24 mouse cellular contexts compared by ENCODE assay signal in genomic region chr17:86601901-86602300, GRCm38 (mm10).
DNase-seq lines count a peak whose midpoint lies in the region; ATAC-seq and TF ChIP-seq lines count a peak whose summit lies in the region.
"Had no signal": no experiment of that assay in that cellular context is flagged by ENCODE, and none has a peak within 500 bp of the region (broad histone marks: within the 10 kb centered on the region; RNA-seq: fewer than 3 reads in every experiment).

No protein-coding gene starts in this region.

- H3K4me2 ChIP-seq in heart, embryonic 11.5 days: no peak overlapping the region
- no peak overlapping the region for H3K4me2 ChIP-seq in kidney, postnatal 0 days (ENCODE audit: low read length)
- H3K4me2 ChIP-seq in kidney, embryonic 16.5 days (replicated peaks; ENCODE audit: low read depth, low read length): no peak overlapping the region
- no peak overlapping the region for H3K4me2 ChIP-seq in lung, embryonic 14.5 days
- H3K4me2 ChIP-seq in stomach, postnatal 0 days (replicated peaks; ENCODE audit: low read depth): no peak overlapping the region
- H3K4me2 ChIP-seq: limb, embryonic 15.5 days; midbrain, embryonic 13.5 days had no signal

- peaks cover 4% of the 10 kb centered on the region for H3K4me1 ChIP-seq in heart, embryonic 11.5 days (ENCODE audit: control insufficient read depth, insufficient read depth, low read length)
- H3K4me1 ChIP-seq in kidney, postnatal 0 days (replicated peaks; ENCODE audit: insufficient read depth, low read length): 0 out of 2 replicates have a peak, but pooled peaks cover 5% of the 10 kb centered on the region
- H3K4me1 ChIP-seq in kidney, embryonic 16.5 days (ENCODE audit: insufficient read depth, low read length): peaks cover 12% of the 10 kb centered on the region
- no peaks in the 10 kb centered on the region for H3K4me1 ChIP-seq in lung, embryonic 14.5 days (ENCODE audit: insufficient read depth)
- no peaks in the 10 kb centered on the region for H3K4me1 ChIP-seq in stomach, postnatal 0 days (replicated peaks; ENCODE audit: control insufficient read depth, insufficient read depth)
- H3K4me1 ChIP-seq: limb, embryonic 15.5 days had no signal

- H3K9ac ChIP-seq in heart, embryonic 11.5 days (ENCODE audit: low read depth, low read length): no peak overlapping the region
- H3K9ac ChIP-seq in kidney, postnatal 0 days (ENCODE audit: low read depth, low read length): no peak overlapping the region
- H3K9ac ChIP-seq in kidney, embryonic 16.5 days (replicated peaks; ENCODE audit: low read length): no peak overlapping the region
- H3K9ac ChIP-seq in lung, embryonic 14.5 days: no peak overlapping the region
- no peak overlapping the region for H3K9ac ChIP-seq in stomach, postnatal 0 days (ENCODE audit: low read length)
- H3K9ac ChIP-seq: limb, embryonic 15.5 days; midbrain, embryonic 13.5 days had no signal

- no peak overlapping the region for H3K27ac ChIP-seq in heart, embryonic 11.5 days (ENCODE audit: low read depth, low read length)
- H3K27ac ChIP-seq in kidney, postnatal 0 days: no peak overlapping the region
- no peak overlapping the region for H3K27ac ChIP-seq in kidney, embryonic 16.5 days (ENCODE audit: low read length)
- no peak overlapping the region for H3K27ac ChIP-seq in lung, embryonic 14.5 days (ENCODE audit: low read depth)
- no peak overlapping the region for H3K27ac ChIP-seq in stomach, postnatal 0 days (replicated peaks)
- H3K27ac ChIP-seq: forebrain, embryonic 10.5 days; hindbrain, embryonic 10.5 days; limb, embryonic 15.5 days; midbrain, embryonic 13.5 days had no signal

- no peak for ATAC-seq in heart, embryonic 11.5 days (replicated peaks; ENCODE audit: insufficient number of reproducible peaks, low FRiP score, low TSS enrichment)
- no peak for ATAC-seq in kidney, postnatal 0 days (replicated peaks; ENCODE audit: low FRiP score, low read depth)
- ATAC-seq in kidney, embryonic 16.5 days (ENCODE audit: low FRiP score, low TSS enrichment): no peak
- no peak for ATAC-seq in lung, embryonic 14.5 days (ENCODE audit: insufficient read depth)
- ATAC-seq in stomach, postnatal 0 days (ENCODE audit: low FRiP score, low TSS enrichment): no peak
- ATAC-seq: activated CD4-positive, CD25-positive, alpha-beta regulatory T cell, adult 4 months; CD4-positive, CD25-positive, alpha-beta regulatory T cell, adult 4 months; hindbrain, embryonic 16.5 days; midbrain, embryonic 13.5 days; Patski had no signal

- H3K9me3 ChIP-seq in heart, embryonic 11.5 days (replicated peaks; ENCODE audit: control insufficient read depth, low read length): no peaks in the 10 kb centered on the region
- H3K9me3 ChIP-seq in kidney, postnatal 0 days (replicated peaks; ENCODE audit: low read length): no peaks in the 10 kb centered on the region
- H3K9me3 ChIP-seq in kidney, embryonic 16.5 days (ENCODE audit: low read length): no peaks in the 10 kb centered on the region
- no peaks in the 10 kb centered on the region for H3K9me3 ChIP-seq in lung, embryonic 14.5 days (ENCODE audit: low read depth, low read length)
- H3K9me3 ChIP-seq in stomach, postnatal 0 days (ENCODE audit: control insufficient read depth, low read length): no peaks in the 10 kb centered on the region
- H3K9me3 ChIP-seq: forebrain, embryonic 10.5 days; hindbrain, embryonic 10.5 days; limb, embryonic 15.5 days; megakaryocyte, embryonic 14.5 days; midbrain, embryonic 13.5 days had no signal

- 74% methylated on average over 2 of the region's 2 CpGs for WGBS in heart, embryonic 11.5 days (ENCODE audit: insufficient replicate concordance)
- WGBS in kidney, postnatal 0 days: 89% methylated on average over 2 of the region's 2 CpGs
- WGBS in kidney, embryonic 16.5 days: 87% methylated on average over 2 of the region's 2 CpGs
- 91% methylated on average over 2 of the region's 2 CpGs for WGBS in lung, embryonic 14.5 days
- WGBS in stomach, postnatal 0 days: 81% methylated on average over 2 of the region's 2 CpGs

- DNase-seq in heart, adult 11 months: peak; percentile 88
- no peak for DNase-seq in kidney, postnatal 0 days (ENCODE audit: low spot score)
- no peak for DNase-seq in lung, embryonic 14.5 days
- DNase-seq in lung, postnatal 14 days: no peak
- no peak for DNase-seq in stomach, postnatal 0 days (ENCODE audit: low spot score)
- no peak for DNase-seq in spleen, adult 18-20 months
- DNase-seq: adrenal gland, adult 8-10 months; cerebellum, adult 18-20 months; cerebellum, postnatal 14 days; gastrocnemius, postnatal 25 days; left cerebral cortex, postnatal 4 days; right cerebral cortex, postnatal 14 days had no signal

- no peaks in the 10 kb centered on the region for H3K36me3 ChIP-seq in heart, embryonic 11.5 days (ENCODE audit: control insufficient read depth, insufficient read depth, low read length)
- no peaks in the 10 kb centered on the region for H3K36me3 ChIP-seq in kidney, postnatal 0 days (ENCODE audit: insufficient read depth, low read length)
- no peaks in the 10 kb centered on the region for H3K36me3 ChIP-seq in kidney, embryonic 16.5 days (ENCODE audit: insufficient read depth, low read length)
- no peaks in the 10 kb centered on the region for H3K36me3 ChIP-seq in lung, embryonic 14.5 days (ENCODE audit: insufficient read depth)
- H3K36me3 ChIP-seq in stomach, postnatal 0 days (ENCODE audit: control insufficient read depth, insufficient read depth, low read length): no peaks in the 10 kb centered on the region
- H3K36me3 ChIP-seq: forebrain, embryonic 10.5 days; G1E; hindbrain, embryonic 10.5 days; limb, embryonic 15.5 days; midbrain, embryonic 13.5 days had no signal

- TF ChIP-seq CTCF in kidney, postnatal 0 days (IDR thresholded peaks at IDR 0.05; ENCODE audit: low read depth): peak; percentile 27; the same call in 1 of the 2 replicates
- 0 out of 2 replicates have a peak, but pooled peaks have one; percentile 18 for TF ChIP-seq CTCF in lung, embryonic 14.5 days (IDR thresholded peaks at IDR 0.05; ENCODE audit: low read depth)
- TF ChIP-seq CTCF in stomach, postnatal 0 days (IDR thresholded peaks at IDR 0.05; ENCODE audit: low read depth): peak; percentile 21; the same call in 1 of the 2 replicates

- no peak overlapping the region for H3K4me3 ChIP-seq in heart, embryonic 11.5 days (ENCODE audit: low read depth, low read length)
- no peak overlapping the region for H3K4me3 ChIP-seq in kidney, postnatal 0 days (replicated peaks; ENCODE audit: low read depth, low read length)
- H3K4me3 ChIP-seq in kidney, embryonic 16.5 days (ENCODE audit: low read length): no peak overlapping the region
- H3K4me3 ChIP-seq in lung, embryonic 14.5 days (ENCODE audit: low read depth, low read length): no peak overlapping the region
- H3K4me3 ChIP-seq in stomach, postnatal 0 days (ENCODE audit: low read depth, low read length): no peak overlapping the region
- H3K4me3 ChIP-seq: forebrain, embryonic 10.5 days; hindbrain, embryonic 10.5 days; limb, embryonic 15.5 days; midbrain, embryonic 13.5 days had no signal

- no peaks in the 10 kb centered on the region for H3K27me3 ChIP-seq in heart, embryonic 11.5 days (ENCODE audit: control insufficient read depth, insufficient read depth, low read length)
- no peaks in the 10 kb centered on the region for H3K27me3 ChIP-seq in kidney, postnatal 0 days (ENCODE audit: insufficient read depth, low read length)
- no peaks in the 10 kb centered on the region for H3K27me3 ChIP-seq in kidney, embryonic 16.5 days (ENCODE audit: insufficient read depth, low read length)
- H3K27me3 ChIP-seq in lung, embryonic 14.5 days (ENCODE audit: insufficient read depth, low read length): no peaks in the 10 kb centered on the region
- no peaks in the 10 kb centered on the region for H3K27me3 ChIP-seq in stomach, postnatal 0 days (ENCODE audit: control insufficient read depth, insufficient read depth, low read length)
- H3K27me3 ChIP-seq: limb, embryonic 15.5 days; megakaryocyte, embryonic 14.5 days; midbrain, embryonic 13.5 days; Patski had no signal

- TF ChIP-seq EP300 in stomach, postnatal 0 days (optimal IDR thresholded peaks at IDR 0.05): no peak
